Mouse (Mus musculus): ENCODE data around the gene Cdc25b.

DNA sequence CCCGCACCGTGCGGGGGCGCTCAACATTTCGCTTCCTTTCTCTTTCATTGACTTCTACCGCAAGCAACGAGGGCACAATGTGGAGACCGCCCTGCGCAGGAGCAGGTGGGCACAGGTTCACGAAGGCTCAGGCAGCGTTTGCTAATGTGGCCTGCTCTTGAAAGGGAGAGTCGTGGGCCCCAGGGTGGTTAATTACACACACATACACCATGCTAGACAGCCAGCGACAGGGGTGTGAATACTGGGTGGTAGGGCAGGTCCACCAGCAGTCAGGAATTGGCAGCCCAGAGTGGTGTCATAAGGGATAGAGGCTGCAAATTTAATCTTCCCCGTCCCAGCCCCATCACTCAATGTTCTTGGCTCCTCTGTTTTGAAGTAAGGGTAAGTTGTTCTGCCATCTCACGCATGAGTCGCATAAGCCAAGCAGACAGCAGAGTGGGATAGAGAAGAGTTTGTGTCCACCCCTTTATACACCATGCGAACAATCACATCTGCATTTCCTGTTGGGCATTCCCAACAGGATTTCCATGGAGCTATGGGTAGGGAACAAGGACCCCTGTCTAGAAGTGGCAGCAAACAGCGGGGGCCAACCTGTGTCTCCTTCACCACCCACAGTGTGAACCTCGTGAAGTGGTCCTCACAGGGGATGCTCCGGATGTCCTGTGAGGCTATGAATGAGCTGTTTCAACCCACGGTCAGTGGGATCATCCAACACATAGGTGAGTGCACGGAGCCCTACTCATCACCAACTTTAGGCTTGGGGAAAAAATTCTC, 43.6 kb upstream of the Cdc25b start:
- TF ChIP-seq CTCF (conservative IDR thresholded peaks at IDR 0.05; ENCODE audit: low read length) (no peak), POU5F1 (IDR thresholded peaks at IDR 0.05; ENCODE audit: borderline replicate concordance, low read length) (no peak)
